Mouse (Mus musculus) E14TG2a.4 (cell line): ENCODE measurements around the gene Lrrc20.

ENCODE experiments used
- CTCF ChIP-seq: conservative IDR thresholded peaks from 2 replicates; pipeline ENCODE4 v1.5.1; 2014; ENCODE audit warnings: low read length
- POU5F1 ChIP-seq: IDR thresholded peaks from 2 replicates; pipeline ENCODE4 v1.6.1; 2014; ENCODE audit warnings: low read length, borderline replicate concordance

- TF ChIP-seq CTCF, result no peak
- TF ChIP-seq POU5F1, result no peak
These were observed 32.1 kb upstream of the Lrrc20 start for GRCm38 (mm10) chr10:61443456-61443855.
